Mouse (Mus musculus) spleen, adult 12 weeks (tissue): ENCODE measurements around the gene Arhgef12.
"Not testable (repeated sequence)": the region's sequence is repeated elsewhere in the genome, so short reads cannot be mapped to it uniquely, and the experiment has no call there.

Source experiments
- DNase-seq: peaks from one replicate; pipeline ENCODE4 v3.0.0; 2022; ENCODE audit warnings: low spot score

Gene Arhgef12

DNA sequence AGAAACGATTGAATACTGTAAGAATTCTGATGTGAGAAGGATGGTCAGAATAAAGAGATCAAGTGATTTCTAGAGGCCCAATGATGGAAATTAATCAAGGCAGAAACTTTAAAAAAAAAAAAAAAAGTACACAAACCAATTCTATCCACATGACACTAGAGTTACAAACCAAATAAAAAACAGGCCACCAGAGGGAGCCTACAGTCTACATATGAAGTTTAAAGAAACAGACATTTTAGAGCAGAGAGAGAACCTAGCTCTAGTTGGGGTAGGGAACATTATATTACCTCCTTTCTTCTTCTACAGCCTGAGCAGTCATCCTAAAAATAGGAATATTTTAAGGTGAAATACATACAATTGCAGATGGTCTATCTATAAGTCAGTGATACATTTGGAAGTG lies 107.0 kb downstream of the Arhgef12 start:
- DNase-seq: no peak

- DNase-seq: no peak
Observed at GRCm38 (mm10) chr9:42997526-42997925, 109.5 kb downstream of the Arhgef12 start.

DNA sequence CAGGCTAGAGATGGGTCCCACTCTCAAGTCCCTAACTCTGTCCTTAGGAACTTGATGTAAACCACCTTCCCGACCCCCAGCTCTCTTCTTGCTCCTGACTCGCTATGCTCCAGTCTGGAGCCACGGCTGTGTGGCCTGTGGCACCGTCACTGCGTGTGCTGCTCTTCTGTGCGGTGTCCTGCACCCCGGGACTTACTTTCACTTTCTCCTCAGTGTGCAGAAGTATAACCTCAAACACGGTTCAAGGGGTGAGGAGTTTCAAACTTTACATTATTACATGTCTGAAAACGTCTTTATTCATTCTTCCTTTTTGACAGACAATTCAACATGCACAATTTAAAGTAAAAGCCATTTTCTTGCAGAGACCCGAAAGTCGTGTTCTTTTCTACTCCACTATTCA lies 111.7 kb downstream of the Arhgef12 start:
- no peak for DNase-seq

DNA sequence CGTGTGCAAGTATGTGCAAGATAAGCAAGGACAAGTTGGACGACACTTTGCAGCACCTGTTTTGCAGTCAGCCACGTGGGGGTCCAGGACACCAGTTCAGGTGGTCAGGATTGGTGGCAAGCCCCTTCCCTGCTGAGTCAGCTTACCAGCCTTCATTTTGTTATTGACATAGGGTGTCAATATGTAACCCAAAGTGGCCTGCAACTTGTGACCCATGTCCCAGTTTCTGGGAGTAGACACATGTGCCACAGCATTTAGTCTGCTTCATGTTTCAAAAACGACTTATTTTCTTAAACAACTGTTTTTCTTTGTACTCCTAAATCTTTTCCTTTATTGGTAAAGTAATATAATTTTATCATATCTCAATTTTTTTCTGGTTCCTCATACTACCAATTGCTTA lies 112.3 kb downstream of the Arhgef12 start:
- no peak for DNase-seq

GRCm38 (mm10) chr9:42993659-42994058 lies 113.4 kb downstream of the Arhgef12 start:
- DNase-seq: no peak

- no peak for DNase-seq
Observed at GRCm38 (mm10) chr9:42987988-42988387, 119.1 kb downstream of the Arhgef12 start.

GRCm38 (mm10) chr9:42968894-42969521 lies 138.0 kb downstream of the Arhgef12 start:
- no peak for DNase-seq

DNA sequence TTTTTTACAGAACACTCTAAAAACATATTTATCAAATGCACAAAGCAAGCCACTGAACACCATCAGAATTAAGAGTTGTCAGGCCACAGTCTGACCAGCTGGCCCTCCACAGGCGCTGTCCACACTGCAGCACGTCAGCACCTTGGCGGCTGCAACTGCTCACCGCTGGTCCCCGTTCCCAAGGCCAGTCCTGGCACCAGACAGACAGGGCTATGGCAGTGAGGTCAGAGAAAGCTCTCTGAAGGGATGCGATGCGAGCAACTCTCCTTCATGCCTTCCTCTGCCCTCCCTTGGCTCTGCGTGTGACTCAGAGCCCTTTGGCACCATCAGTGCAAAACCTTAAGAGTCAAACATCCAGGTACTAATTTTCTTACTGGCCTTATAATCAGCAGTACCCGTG lies 139.3 kb downstream of the Arhgef12 start:
- no peak for DNase-seq

- not testable (repeated sequence) for DNase-seq
Observed at GRCm38 (mm10) chr9:42964809-42965208, 142.2 kb downstream of the Arhgef12 start.

DNA sequence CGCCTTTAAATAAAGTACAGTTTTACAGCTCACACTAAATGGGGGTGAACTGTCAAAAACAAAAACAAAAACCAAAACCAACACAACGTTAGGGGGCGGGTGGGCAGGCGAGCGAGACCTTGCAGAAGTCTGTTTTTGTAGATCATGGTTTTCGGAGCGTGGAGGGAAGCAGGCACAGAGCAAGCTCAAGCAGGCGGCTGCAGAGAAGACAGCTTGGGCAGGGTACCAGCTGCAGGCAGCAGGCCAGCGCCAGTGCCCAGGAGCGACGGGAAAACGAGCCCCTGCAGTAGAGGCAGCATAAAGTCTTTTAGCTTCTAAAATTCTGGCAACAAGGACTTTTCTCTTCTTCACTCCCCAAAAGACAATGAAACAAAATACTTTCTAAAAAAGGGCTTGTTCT lies 142.7 kb downstream of the Arhgef12 start:
- DNase-seq: no peak

DNA sequence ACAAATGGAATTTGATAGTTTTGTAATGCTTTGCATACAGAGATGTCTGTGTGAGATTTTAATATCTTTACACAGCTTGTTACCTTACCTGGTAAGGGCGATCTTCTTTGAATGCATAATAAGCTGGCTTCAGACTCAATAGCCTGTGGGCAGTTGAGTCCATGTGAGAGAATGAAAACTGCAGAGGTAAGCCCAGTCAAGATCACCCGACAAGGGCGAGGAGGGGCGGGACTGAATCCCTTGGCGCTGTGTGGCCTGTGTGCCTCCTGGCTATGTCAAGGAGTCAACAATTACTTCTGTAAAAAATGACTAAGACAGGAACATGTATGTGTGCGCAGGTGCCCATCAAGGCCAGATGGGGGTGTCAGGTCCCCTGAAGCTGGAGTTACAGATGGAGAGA lies 144.5 kb downstream of the Arhgef12 start:
- no peak for DNase-seq

DNA sequence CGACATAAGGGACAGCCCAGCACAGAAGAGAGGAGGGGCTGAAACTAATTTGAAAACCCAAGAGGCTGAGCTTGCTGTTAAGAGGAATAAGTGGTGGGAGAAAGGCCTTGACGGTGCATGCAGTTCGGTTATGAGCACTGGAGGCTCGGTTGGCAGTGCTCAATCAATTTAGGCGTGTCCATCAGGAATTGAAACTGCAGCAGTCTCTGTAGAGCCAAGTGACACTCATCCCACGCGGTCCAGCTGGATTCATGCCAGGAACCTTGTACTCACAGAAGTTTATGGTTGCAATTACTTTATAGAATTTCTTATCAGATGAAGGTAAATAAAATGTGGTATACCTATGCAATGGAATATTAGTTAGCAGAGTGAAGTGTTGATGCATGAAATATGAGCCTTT lies 148.6 kb downstream of the Arhgef12 start:
- DNase-seq: no peak

GRCm38 (mm10) chr9:42948381-42948780 lies 158.7 kb downstream of the Arhgef12 start:
- DNase-seq: no peak

DNA sequence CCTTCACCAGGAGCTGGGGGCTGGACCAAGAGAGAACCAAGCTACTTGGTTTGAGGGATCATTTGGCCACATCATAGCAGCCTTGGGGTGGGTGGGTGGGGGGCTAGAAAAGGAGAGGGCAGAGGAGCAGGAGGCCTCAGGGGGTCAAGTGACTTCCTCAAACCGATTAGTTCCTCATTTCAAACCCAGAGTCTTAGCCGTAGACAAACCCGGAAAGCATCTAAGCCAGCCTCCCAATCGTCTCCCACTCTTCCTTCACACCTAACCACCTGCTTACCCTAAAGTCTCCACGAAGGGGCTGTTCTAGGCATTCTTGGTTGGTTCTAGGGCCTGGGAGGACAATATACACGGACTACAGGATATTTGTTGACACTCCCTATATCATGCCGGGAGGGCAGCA lies 161.9 kb downstream of the Arhgef12 start:
- DNase-seq: no peak

GRCm38 (mm10) chr9:42944536-42945006 lies 162.5 kb downstream of the Arhgef12 start:
- peak; percentile 40 for DNase-seq

- DNase-seq: no peak
Observed at GRCm38 (mm10) chr9:42943781-42944535, 163.1 kb downstream of the Arhgef12 start, which contains the start of gene Grik4. Gene Grik4, minus strand, starts transcription at chr9:42944493.

- DNase-seq: no peak
Observed at GRCm38 (mm10) chr9:42943057-42943529, 163.9 kb downstream of the Arhgef12 start.

DNA sequence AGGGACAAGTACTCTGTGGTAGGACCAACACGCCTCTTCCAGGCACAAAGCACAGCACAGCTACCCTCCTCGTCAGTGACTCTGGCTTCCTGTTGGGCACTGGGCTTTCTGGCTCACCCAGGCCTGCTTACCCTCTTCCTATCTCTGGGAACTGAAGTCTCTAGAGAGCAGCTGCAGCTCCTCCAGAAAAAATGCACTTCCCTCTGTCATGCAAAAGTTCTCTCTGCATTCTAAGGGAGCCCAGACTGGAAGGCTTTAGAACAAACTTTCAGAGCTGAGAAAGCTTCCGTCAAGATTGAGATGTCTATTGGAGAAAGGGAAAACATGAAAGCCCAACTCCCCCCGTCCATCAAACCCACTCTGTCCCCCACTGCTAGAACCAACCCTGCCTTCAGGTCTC lies 164.9 kb downstream of the Arhgef12 start:
- no peak for DNase-seq

DNA sequence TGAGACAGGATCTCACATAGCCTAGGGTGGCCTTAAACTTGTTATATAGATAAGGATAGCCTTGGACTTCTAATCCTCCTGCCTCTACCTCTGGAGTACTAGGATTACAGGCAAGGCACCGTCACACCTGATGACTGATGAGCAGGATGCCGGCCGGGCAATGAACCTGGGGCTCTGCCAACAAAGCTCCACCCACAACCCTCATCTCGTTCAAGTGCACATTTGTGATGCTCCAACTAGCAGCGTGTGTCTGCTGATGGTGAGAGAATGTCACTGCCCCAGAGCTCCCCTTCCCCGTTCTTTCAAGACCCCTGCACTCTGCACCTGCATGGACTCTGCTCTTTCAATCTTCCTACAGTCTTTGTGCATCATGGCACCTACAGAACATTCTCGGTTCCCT lies 174.9 kb downstream of the Arhgef12 start:
- DNase-seq: no peak

DNA sequence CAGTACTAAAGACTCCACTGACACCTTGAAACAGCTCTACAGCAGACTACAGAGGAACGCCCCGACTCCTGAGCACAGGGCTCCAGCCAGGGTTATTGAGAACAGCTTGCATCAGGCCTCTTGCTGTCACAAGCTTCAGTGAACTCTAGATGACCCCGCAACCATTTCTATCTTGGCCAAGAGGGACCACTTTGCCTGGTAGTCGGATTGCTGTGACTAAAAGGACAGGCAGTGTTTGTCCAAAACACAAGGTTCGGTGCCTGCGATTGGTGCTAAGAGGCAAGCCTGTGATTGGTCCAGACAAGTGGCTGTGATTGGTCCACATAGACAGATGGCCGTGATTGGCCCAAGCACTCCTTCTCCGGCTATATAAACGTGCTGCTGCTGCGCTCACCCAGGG lies 179.5 kb downstream of the Arhgef12 start:
- DNase-seq: no peak

DNA sequence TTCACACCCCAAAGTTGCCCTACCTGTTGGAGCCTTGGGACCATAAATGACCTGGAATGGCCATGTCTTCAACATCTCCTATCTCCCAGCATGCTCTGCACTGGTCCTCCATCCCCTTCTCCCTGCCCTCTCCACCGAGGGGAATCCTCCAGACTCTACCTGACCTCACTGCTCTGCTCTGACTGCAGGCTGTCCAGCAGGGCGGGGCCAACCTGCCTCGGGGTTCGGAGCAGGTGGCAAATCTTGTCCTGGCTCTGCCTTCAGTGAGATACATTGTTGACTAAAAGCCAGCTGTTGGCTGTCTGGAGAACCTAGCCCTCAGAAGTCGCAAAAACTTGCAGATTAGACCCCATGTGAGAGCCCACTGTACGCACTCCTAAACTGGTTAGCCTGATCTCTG lies 180.5 kb downstream of the Arhgef12 start:
- DNase-seq: no peak

DNA sequence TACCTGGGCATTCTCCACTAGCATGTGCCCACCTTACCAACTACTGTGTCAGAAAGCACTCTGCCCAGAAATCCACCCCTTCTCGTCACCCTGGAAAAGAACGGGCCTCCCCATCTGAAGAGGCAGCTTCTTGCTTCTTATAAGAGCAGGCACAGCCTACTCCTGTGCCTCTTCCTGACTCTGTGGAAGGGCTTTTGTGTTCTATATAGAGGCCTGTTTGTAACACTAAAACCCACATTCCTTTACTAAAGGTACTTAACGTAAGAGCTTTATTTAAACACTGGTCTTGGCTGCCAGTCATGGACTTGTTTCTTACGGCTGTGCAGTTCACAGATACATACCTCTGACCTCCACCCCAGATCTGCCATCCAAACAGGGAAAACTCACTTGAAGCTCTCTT lies 185.2 kb downstream of the Arhgef12 start:
- DNase-seq: no peak

DNA sequence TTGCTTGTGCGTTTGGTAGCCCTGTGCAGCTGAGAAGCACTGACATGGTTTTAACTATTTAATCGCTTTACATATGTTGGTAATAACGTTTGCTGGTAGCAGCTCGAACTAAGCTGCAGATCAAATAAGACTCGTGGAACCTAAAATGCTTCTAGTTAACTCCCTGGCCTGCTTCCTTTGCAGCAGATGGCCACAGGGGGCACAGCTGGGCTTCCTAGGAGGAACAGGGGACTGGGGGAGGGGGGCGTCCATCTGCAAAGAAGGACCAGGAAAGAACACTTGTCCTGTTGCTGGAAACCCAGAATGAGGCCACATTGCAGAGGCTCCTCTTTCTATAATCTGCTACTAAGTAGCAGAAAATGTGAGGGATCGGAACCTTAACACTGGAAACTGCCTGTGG lies 186.8 kb downstream of the Arhgef12 start:
- no peak for DNase-seq

- no peak for DNase-seq
Observed at GRCm38 (mm10) chr9:42917911-42918310, 189.1 kb downstream of the Arhgef12 start.
